ENCODE assay signal across 32 mouse cellular contexts in the genomic region with DNA sequence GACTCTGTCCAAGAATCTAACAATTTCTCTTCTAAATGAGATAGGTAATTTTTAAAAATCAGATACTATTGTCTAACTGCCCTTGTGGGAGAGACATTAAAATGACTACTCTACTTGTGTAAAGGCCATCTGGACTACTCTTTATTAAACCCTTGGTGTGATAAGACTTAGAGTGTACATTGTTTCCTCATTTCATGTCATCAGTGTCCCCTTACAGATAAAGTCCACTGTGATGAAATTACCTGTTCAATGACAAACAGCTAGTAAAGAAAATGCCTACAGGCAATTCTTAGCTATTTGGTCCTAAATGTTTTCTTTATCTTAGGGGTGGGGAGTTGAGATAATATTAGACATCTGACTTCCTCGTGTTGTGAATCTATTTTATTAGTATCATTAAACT.
"Had no signal": no experiment of that assay in that cellular context is flagged by ENCODE, and none has a peak within 500 bp of the region (broad histone marks: within the 10 kb centered on the region; RNA-seq: fewer than 3 reads in every experiment).

No protein-coding gene starts in this region.

- H3K27ac ChIP-seq: limb, embryonic 10.5 days; limb, embryonic 12.5 days; limb, embryonic 13.5 days; limb, embryonic 15.5 days; liver, embryonic 12.5 days; liver, embryonic 13.5 days; liver, embryonic 14.5 days; liver, embryonic 15.5 days; lung, embryonic 15.5 days; macrophage; midbrain, embryonic 10.5 days; midbrain, embryonic 12.5 days; midbrain, embryonic 13.5 days; midbrain, embryonic 15.5 days; neural tube, embryonic 12.5 days had no signal

- ATAC-seq: liver, embryonic 12.5 days; liver, postnatal 0 days; lung, postnatal 0 days; midbrain, embryonic 13.5 days; midbrain, embryonic 15.5 days; midbrain, embryonic 16.5 days had no signal

- H3K4me1 ChIP-seq: limb, embryonic 10.5 days; limb, embryonic 12.5 days; limb, embryonic 13.5 days; limb, embryonic 15.5 days; liver, embryonic 12.5 days; liver, embryonic 13.5 days; liver, embryonic 15.5 days; lung, embryonic 15.5 days; megakaryocyte, embryonic 14.5 days; midbrain, embryonic 10.5 days; midbrain, embryonic 12.5 days; midbrain, embryonic 13.5 days; midbrain, embryonic 15.5 days; neural tube, embryonic 12.5 days had no signal

- H3K9ac ChIP-seq: limb, embryonic 12.5 days; limb, embryonic 13.5 days; limb, embryonic 15.5 days; liver, embryonic 12.5 days; liver, embryonic 13.5 days; liver, embryonic 14.5 days; liver, embryonic 15.5 days; liver, postnatal 0 days; lung, embryonic 14.5 days; lung, embryonic 15.5 days; midbrain, embryonic 12.5 days; midbrain, embryonic 13.5 days; midbrain, embryonic 15.5 days; neural tube, embryonic 12.5 days had no signal

- H3K27me3 ChIP-seq: limb, embryonic 12.5 days; limb, embryonic 13.5 days; limb, embryonic 15.5 days; liver, embryonic 12.5 days; liver, embryonic 13.5 days; liver, embryonic 15.5 days; lung, embryonic 15.5 days; megakaryocyte, embryonic 14.5 days; midbrain, embryonic 13.5 days; midbrain, embryonic 15.5 days; neural tube, embryonic 12.5 days had no signal

- H3K36me3 ChIP-seq: limb, embryonic 10.5 days; limb, embryonic 12.5 days; limb, embryonic 13.5 days; limb, embryonic 15.5 days; liver, embryonic 12.5 days; liver, embryonic 13.5 days; liver, embryonic 15.5 days; lung, embryonic 15.5 days; midbrain, embryonic 10.5 days; midbrain, embryonic 12.5 days; midbrain, embryonic 13.5 days; midbrain, embryonic 15.5 days; neural tube, embryonic 12.5 days had no signal

- H3K9me3 ChIP-seq: limb, embryonic 10.5 days; limb, embryonic 12.5 days; limb, embryonic 13.5 days; limb, embryonic 15.5 days; liver, embryonic 12.5 days; liver, embryonic 13.5 days; liver, embryonic 15.5 days; lung, embryonic 15.5 days; megakaryocyte, embryonic 14.5 days; midbrain, embryonic 10.5 days; midbrain, embryonic 12.5 days; midbrain, embryonic 13.5 days; midbrain, embryonic 15.5 days; neural tube, embryonic 12.5 days had no signal

- H3K4me3 ChIP-seq: limb, embryonic 10.5 days; limb, embryonic 12.5 days; limb, embryonic 13.5 days; limb, embryonic 15.5 days; liver, embryonic 12.5 days; liver, embryonic 13.5 days; liver, embryonic 15.5 days; lung, embryonic 15.5 days; megakaryocyte, embryonic 14.5 days; midbrain, embryonic 10.5 days; midbrain, embryonic 12.5 days; midbrain, embryonic 13.5 days; midbrain, embryonic 15.5 days; myocyte; neural tube, embryonic 12.5 days had no signal

- DNase-seq: left cerebral cortex, postnatal 4 days; liver; liver, embryonic 13.5 days; liver, postnatal 0 days; lung, adult 18-20 months; lung, adult 2 months; lung, embryonic 14.5 days; lung, postnatal 10 days; lung, postnatal 14 days; lung, postnatal 36 days; lung, postnatal 4 days; midbrain, embryonic 14.5 days had no signal

- H3K4me2 ChIP-seq: limb, embryonic 12.5 days; limb, embryonic 13.5 days; limb, embryonic 15.5 days; liver, embryonic 11.5 days; liver, embryonic 12.5 days; liver, embryonic 13.5 days; liver, embryonic 15.5 days; lung, embryonic 14.5 days; lung, embryonic 15.5 days; midbrain, embryonic 11.5 days; midbrain, embryonic 12.5 days; midbrain, embryonic 13.5 days; midbrain, embryonic 15.5 days; neural tube, embryonic 12.5 days had no signal
